Mouse (Mus musculus) stomach, postnatal 0 days (tissue): Measurements from ENCODE around the gene Catip.

Experiments
- CTCF ChIP-seq: IDR thresholded peaks from 2 replicates; pipeline ENCODE4 v1.5.1; 2016; ENCODE audit warnings: antibody characterized with exemption, low read depth, mild to moderate bottlenecking, moderate library complexity
- EP300 ChIP-seq: optimal IDR thresholded peaks from 2 replicates; pipeline ENCODE3; 2016; ENCODE audit warnings: antibody characterized with exemption

DNA sequence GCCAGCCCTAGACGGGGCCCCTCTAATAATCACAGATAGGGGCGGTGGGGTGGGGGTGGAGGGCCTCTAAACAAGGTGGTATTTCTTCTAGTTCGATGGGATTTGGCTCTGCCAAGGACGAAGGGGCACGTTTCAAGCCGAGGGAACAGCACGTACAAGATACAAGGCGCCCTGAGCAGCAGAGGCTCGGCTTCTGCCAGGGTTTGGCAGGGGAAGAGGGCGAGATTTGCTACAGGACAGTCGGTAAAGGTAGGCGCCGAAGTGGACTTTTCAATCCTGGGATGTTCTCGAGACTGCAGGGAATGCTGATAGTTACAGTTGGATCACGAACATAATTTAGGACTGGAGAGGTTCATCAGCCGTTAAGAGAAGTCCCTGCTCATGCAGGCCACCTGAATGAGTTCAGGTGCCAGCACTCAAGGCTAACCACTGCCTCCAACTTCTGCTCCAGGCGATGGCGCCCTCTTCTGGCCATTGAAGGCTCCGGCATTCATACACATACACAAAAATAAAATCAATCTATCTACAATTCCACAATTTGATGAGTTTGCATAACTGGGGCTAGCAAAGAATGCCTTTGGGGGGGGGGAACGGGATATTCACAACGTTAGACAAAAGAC, 28.5 kb downstream of the Catip start:
- TF ChIP-seq CTCF: peak; percentile 87
- no peak for TF ChIP-seq EP300
